16 mouse cellular contexts compared by ENCODE assay signal in the genomic region with DNA sequence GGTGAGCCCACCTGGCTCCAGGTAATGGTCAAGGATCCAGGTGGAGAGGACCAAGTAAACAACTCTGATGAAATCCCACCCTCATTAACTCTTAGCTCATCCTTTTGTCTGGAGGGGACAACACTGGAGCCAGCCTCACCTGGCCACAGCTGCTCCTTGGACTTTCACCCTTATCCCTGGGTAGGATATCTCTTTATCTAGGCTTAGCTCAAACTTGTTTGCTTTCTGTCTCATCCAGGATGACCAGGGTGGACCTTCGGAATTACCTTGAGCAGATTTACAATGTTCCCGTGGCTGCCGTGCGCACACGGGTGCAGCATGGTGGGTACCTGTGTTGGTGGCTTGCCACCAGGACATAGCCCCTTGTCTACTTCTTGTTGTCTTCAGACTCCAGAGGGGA. TPM values are rescaled to one million over a fixed set of nuclear protein-coding genes. Genes with fewer than 3 reads are reported as not detected.
DNase-seq lines count a peak whose midpoint lies in the region; ATAC-seq and TF ChIP-seq lines count a peak whose summit lies in the region.
"Had no signal": no experiment of that assay in that cellular context is flagged by ENCODE, and none has a peak within 500 bp of the region (broad histone marks: within the 10 kb centered on the region; RNA-seq: fewer than 3 reads in every experiment).

No protein-coding gene starts in this region.

- H3K4me3 ChIP-seq in heart, embryonic 10.5 days, result no peak overlapping the region
- H3K4me3 ChIP-seq in kidney, embryonic 16.5 days (ENCODE audit: low read length), result no peak overlapping the region
- no peak overlapping the region for H3K4me3 ChIP-seq in limb, embryonic 10.5 days
- H3K4me3 ChIP-seq in small intestine, adult 2 months (ENCODE audit: low read depth, low read length), result no peak overlapping the region
- H3K4me3 ChIP-seq in hindbrain, postnatal 0 days (ENCODE audit: low read length), result no peak overlapping the region
- H3K4me3 ChIP-seq in thymus, adult 2 months (ENCODE audit: control insufficient read depth, insufficient read depth, low read length), result no peak overlapping the region
- H3K4me3 ChIP-seq: megakaryocyte, embryonic 14.5 days had no signal

- peak overlapping the region; percentile 96 for H3K27ac ChIP-seq in heart, embryonic 10.5 days
- H3K27ac ChIP-seq in kidney, embryonic 16.5 days (ENCODE audit: low read length), result peak overlapping the region; percentile 97
- peak overlapping the region; percentile 98 for H3K27ac ChIP-seq in limb, embryonic 10.5 days
- H3K27ac ChIP-seq in small intestine, adult 2 months (ENCODE audit: insufficient read depth, low read depth, low read length), result peak overlapping the region; percentile 20; the same call in 1 of the 2 replicates
- H3K27ac ChIP-seq in hindbrain, postnatal 0 days, result no peak overlapping the region
- no peak overlapping the region for H3K27ac ChIP-seq in thymus, adult 2 months (ENCODE audit: control insufficient read depth, insufficient read depth, low read length)

- intact Hi-C loops in heart, postnatal 25 days (cut with DNase I), result loop anchor here (5.0 kb wide), 2 partner anchors 54 to 136 kb away; no protein-coding TSS in a partner anchor

- H3K36me3 ChIP-seq in heart, embryonic 10.5 days, result peaks cover 11% of the 10 kb centered on the region
- peaks cover 4% of the 10 kb centered on the region; the same call in 1 of the 2 replicates for H3K36me3 ChIP-seq in kidney, embryonic 16.5 days (ENCODE audit: insufficient read depth, low read length)
- peaks cover 22% of the 10 kb centered on the region for H3K36me3 ChIP-seq in limb, embryonic 10.5 days
- H3K36me3 ChIP-seq in small intestine, adult 2 months (ENCODE audit: control insufficient read depth, insufficient read depth, low read length), result peaks cover 3% of the 10 kb centered on the region
- peaks cover 5% of the 10 kb centered on the region; the same call in 1 of the 2 replicates for H3K36me3 ChIP-seq in hindbrain, postnatal 0 days (ENCODE audit: insufficient read depth, low read length)
- peaks cover 3% of the 10 kb centered on the region for H3K36me3 ChIP-seq in thymus, adult 2 months (ENCODE audit: control insufficient read depth, insufficient read depth, low read length)

- 98% methylated on average over 5 of the region's 5 CpGs for WGBS in heart, embryonic 10.5 days
- 94% methylated on average over 5 of the region's 5 CpGs for WGBS in kidney, embryonic 16.5 days
- WGBS in limb, embryonic 10.5 days, result 97% methylated on average over 5 of the region's 5 CpGs
- 49% methylated on average over 5 of the region's 5 CpGs for WGBS in small intestine, adult 2 months
- 97% methylated on average over 5 of the region's 5 CpGs for WGBS in hindbrain, postnatal 0 days
- WGBS in thymus, adult 2 months, result over 99% methylated on average over 5 of the region's 5 CpGs

- no peak for DNase-seq in heart, embryonic 10.5 days (ENCODE audit: low spot score)
- DNase-seq in heart, postnatal 25 days (ENCODE audit: low spot score), result no peak
- no peak for DNase-seq in kidney, postnatal 36 days
- no peak for DNase-seq in limb, embryonic 10.5 days (ENCODE audit: low spot score)
- no peak for DNase-seq in hindbrain, postnatal 0 days (ENCODE audit: low spot score)
- no peak for DNase-seq in thymus, adult 2 months
- DNase-seq: adrenal gland, postnatal 14 days; thymus, postnatal 25 days had no signal

- TF ChIP-seq POLR2A in small intestine, adult 2 months (IDR thresholded peaks at IDR 0.05; ENCODE audit: low read depth, low read length), result no peak
- no peak for TF ChIP-seq POLR2A in thymus, adult 2 months (IDR thresholded peaks at IDR 0.05; ENCODE audit: control insufficient read depth, extremely low read depth, insufficient read depth, low read length, poor library complexity)

- H3K4me2 ChIP-seq in kidney, embryonic 16.5 days (replicated peaks; ENCODE audit: low read depth, low read length), result no peak overlapping the region
- H3K4me2 ChIP-seq in hindbrain, postnatal 0 days (ENCODE audit: low read depth, low read length), result no peak overlapping the region

- peak overlapping the region; percentile 3 for H3K9ac ChIP-seq in kidney, embryonic 16.5 days (replicated peaks; ENCODE audit: low read length)
- no peak overlapping the region for H3K9ac ChIP-seq in hindbrain, postnatal 0 days (replicated peaks; ENCODE audit: low read length)

- H3K27me3 ChIP-seq in heart, embryonic 10.5 days (ENCODE audit: insufficient read depth, poor library complexity, severe bottlenecking), result no peaks in the 10 kb centered on the region
- no peaks in the 10 kb centered on the region for H3K27me3 ChIP-seq in kidney, embryonic 16.5 days (ENCODE audit: insufficient read depth, low read length)
- no peaks in the 10 kb centered on the region for H3K27me3 ChIP-seq in limb, embryonic 10.5 days (ENCODE audit: low read depth, poor library complexity, severe bottlenecking)
- no peaks in the 10 kb centered on the region; the same call in 1 of the 2 replicates for H3K27me3 ChIP-seq in small intestine, adult 2 months (ENCODE audit: control insufficient read depth, insufficient read depth, low read length)
- H3K27me3 ChIP-seq in hindbrain, postnatal 0 days (ENCODE audit: insufficient read depth, low read length), result no peaks in the 10 kb centered on the region
- H3K27me3 ChIP-seq in thymus, adult 2 months (ENCODE audit: control insufficient read depth, insufficient read depth, low read length), result no peaks in the 10 kb centered on the region

- peaks cover 77% of the 10 kb centered on the region for H3K4me1 ChIP-seq in heart, embryonic 10.5 days
- H3K4me1 ChIP-seq in kidney, embryonic 16.5 days (ENCODE audit: insufficient read depth, low read length), result peaks cover 65% of the 10 kb centered on the region
- H3K4me1 ChIP-seq in limb, embryonic 10.5 days, result peaks cover 82% of the 10 kb centered on the region
- H3K4me1 ChIP-seq in small intestine, adult 2 months (ENCODE audit: control insufficient read depth, insufficient read depth, insufficient read length, low read length), result peaks cover 21% of the 10 kb centered on the region
- H3K4me1 ChIP-seq in hindbrain, postnatal 0 days (ENCODE audit: insufficient read depth, low read length), result peaks cover 10% of the 10 kb centered on the region
- peaks cover 18% of the 10 kb centered on the region for H3K4me1 ChIP-seq in thymus, adult 2 months (replicated peaks; ENCODE audit: control insufficient read depth, insufficient read depth, low read length)

- no peak for ATAC-seq in kidney, embryonic 16.5 days (ENCODE audit: low FRiP score, low TSS enrichment)
- ATAC-seq in hindbrain, postnatal 0 days, result no peak
- ATAC-seq: inflammation-experienced regulatory T-cells, adult 6 months had no signal

- no peak for TF ChIP-seq CTCF in small intestine, adult 2 months (IDR thresholded peaks at IDR 0.05; ENCODE audit: extremely low read depth, insufficient read length, insufficient replicate concordance, low read depth, low read length)
- TF ChIP-seq CTCF in hindbrain, postnatal 0 days (IDR thresholded peaks at IDR 0.05; ENCODE audit: low read depth), result no peak
- TF ChIP-seq CTCF in thymus, adult 2 months (IDR thresholded peaks at IDR 0.05; ENCODE audit: borderline replicate concordance, control insufficient read depth, extremely low read depth, insufficient read depth, low read length, poor library complexity), result no peak

- no peaks in the 10 kb centered on the region for H3K9me3 ChIP-seq in heart, embryonic 10.5 days
- no peaks in the 10 kb centered on the region for H3K9me3 ChIP-seq in kidney, embryonic 16.5 days (ENCODE audit: low read length)
- H3K9me3 ChIP-seq in limb, embryonic 10.5 days (replicated peaks), result no peaks in the 10 kb centered on the region
- H3K9me3 ChIP-seq in hindbrain, postnatal 0 days (ENCODE audit: low read length), result no peaks in the 10 kb centered on the region
- H3K9me3 ChIP-seq: megakaryocyte, embryonic 14.5 days had no signal

RNA-seq across cellular contexts. Expression of a gene that starts 3.3 kb away (rescaled TPM):
- 17.1 and 25.1 TPM in 2 replicates for polyA plus RNA-seq in heart, embryonic 10.5 days (2016; fragmentation: Nextera tagmentation; extraction: Ambion mirVana)
- 10 to 100 TPM; 16.1 to 39.0 TPM for total RNA-seq in heart, postnatal 25 days (2021)
- 24.4 and 24.6 TPM in 2 replicates for polyA plus RNA-seq in kidney, embryonic 16.5 days (2015; fragmentation: Nextera tagmentation; extraction: Ambion mirVana)
- 25.9 and 33.7 TPM in 2 replicates for polyA plus RNA-seq in limb, embryonic 10.5 days (2016; fragmentation: Nextera tagmentation; extraction: Ambion mirVana)
- 4.8 and 10.5 TPM in 2 replicates for polyA plus RNA-seq in small intestine, adult 2 months (2012; rRNA removed)
- 64.0 and 69.3 TPM in 2 replicates for total RNA-seq in hindbrain, postnatal 0 days (2014; rRNA removed)
- polyA plus RNA-seq in hindbrain, postnatal 0 days (2015; fragmentation: Nextera tagmentation; extraction: Ambion mirVana), result 17.4 and 25.5 TPM in 2 replicates
- polyA plus RNA-seq in thymus, adult 2 months (2012; rRNA removed), result 16.7 and 21.3 TPM in 2 replicates

RNA-seq across cellular contexts. Expression of a gene that starts 37.2 kb away (rescaled TPM):
- 9.5 and 10.4 TPM in 2 replicates for polyA plus RNA-seq in heart, embryonic 10.5 days (2016; fragmentation: Nextera tagmentation; extraction: Ambion mirVana)
- 1 to 10 TPM in 1 of 2 experiments, not detected in 1; 2.0 TPM for total RNA-seq in heart, postnatal 25 days (2021)
- 14.2 and 17.2 TPM in 2 replicates for polyA plus RNA-seq in kidney, embryonic 16.5 days (2015; fragmentation: Nextera tagmentation; extraction: Ambion mirVana)
- 1.6 and 1.7 TPM in 2 replicates for polyA plus RNA-seq in limb, embryonic 10.5 days (2016; fragmentation: Nextera tagmentation; extraction: Ambion mirVana)
- 0.10 TPM in 1 of 2 replicates, not detected in the other for polyA plus RNA-seq in small intestine, adult 2 months (2012; rRNA removed)
- total RNA-seq in hindbrain, postnatal 0 days (2014; rRNA removed), result 1.3 and 4.7 TPM in 2 replicates
- polyA plus RNA-seq in hindbrain, postnatal 0 days (2015; fragmentation: Nextera tagmentation; extraction: Ambion mirVana), result 3.1 and 3.9 TPM in 2 replicates
- 1.1 and 2.2 TPM in 2 replicates for polyA plus RNA-seq in thymus, adult 2 months (2012; rRNA removed)
- total RNA-seq: common myeloid progenitor, adult 5-6 weeks; granulocyte monocyte progenitor cell, adult 5-6 weeks; layer of hippocampus, adult 18-20 months; left cerebral cortex, postnatal 10 days had no signal

Comparison
In these comparisons a context has a peak if more than half of its experiments do, and no peak if none do; other contexts are left out.
1. H3K27ac ChIP-seq: peak in heart, embryonic 10.5 days (single experiment), kidney, embryonic 16.5 days (single experiment), limb, embryonic 10.5 days (single experiment) and small intestine, adult 2 months (single experiment); none in hindbrain, postnatal 0 days (single experiment) and thymus, adult 2 months (single experiment).